ENCODE assay signal across 23 mouse cellular contexts in genomic region chr11:53698521-53698920, GRCm38 (mm10). TPM values are rescaled to one million over a fixed set of nuclear protein-coding genes. Genes with fewer than 3 reads are reported as not detected.
"Had no signal": no experiment of that assay in that cellular context is flagged by ENCODE, and none has a peak within 500 bp of the region (broad histone marks: within the 10 kb centered on the region; RNA-seq: fewer than 3 reads in every experiment).

No protein-coding gene starts in this region.

- H3K9me3 ChIP-seq: lung, embryonic 15.5 days; megakaryocyte, embryonic 14.5 days; midbrain, embryonic 13.5 days; neural tube, embryonic 12.5 days; stomach, embryonic 15.5 days had no signal

- H3K27ac ChIP-seq: lung, embryonic 15.5 days; macrophage; midbrain, embryonic 13.5 days; neural tube, embryonic 12.5 days; stomach, embryonic 15.5 days; stomach, postnatal 0 days had no signal

- H3K4me3 ChIP-seq: lung, embryonic 15.5 days; megakaryocyte, embryonic 14.5 days; midbrain, embryonic 13.5 days; neural tube, embryonic 12.5 days; stomach, embryonic 15.5 days had no signal

- H3K27me3 ChIP-seq: lung, embryonic 15.5 days; megakaryocyte, embryonic 14.5 days; midbrain, embryonic 13.5 days; neural tube, embryonic 12.5 days; stomach, embryonic 15.5 days had no signal

- DNase-seq: liver, postnatal 0 days; lung, adult 2 months; lung, postnatal 14 days; lung, postnatal 36 days; right cerebral cortex, postnatal 14 days; thymus, adult 18-20 months; thymus, postnatal 14 days; thymus, postnatal 36 days had no signal

- H3K9ac ChIP-seq: liver, postnatal 0 days; lung, embryonic 15.5 days; midbrain, embryonic 13.5 days; neural tube, embryonic 12.5 days; stomach, embryonic 15.5 days had no signal

- ATAC-seq: liver, postnatal 0 days; lung, postnatal 0 days; midbrain, embryonic 13.5 days; midbrain, embryonic 16.5 days had no signal

- H3K4me2 ChIP-seq: lung, embryonic 15.5 days; midbrain, embryonic 11.5 days; midbrain, embryonic 13.5 days; neural tube, embryonic 12.5 days; stomach, embryonic 15.5 days had no signal

- H3K4me1 ChIP-seq: lung, embryonic 15.5 days; midbrain, embryonic 13.5 days; neural tube, embryonic 12.5 days; stomach, embryonic 15.5 days had no signal

RNA-seq across cellular contexts. Expression of gene Il5, which starts 22.1 kb away (rescaled TPM):
- total RNA-seq: megakaryocyte progenitor cell, adult 5-6 weeks; monocyte, adult 5-6 weeks; neutrophil, adult 5-6 weeks had no signal
- polyA plus RNA-seq: liver, postnatal 0 days; lung, postnatal 0 days; macrophage; midbrain, embryonic 11.5 days; midbrain, embryonic 13.5 days; midbrain, embryonic 16.5 days; neural tube, embryonic 12.5 days; neural tube, embryonic 14.5 days; spleen, adult 2 months; stomach, embryonic 15.5 days; stomach, postnatal 0 days had no signal
